Mouse (Mus musculus): ENCODE measurements around the gene Iqgap2. TPM values are rescaled to one million over a fixed set of nuclear protein-coding genes. Genes with fewer than 3 reads are reported as not detected.

The Iqgap2 gene
- polyA plus RNA-seq, 1 experiment from 2014 or later: 25.3 TPM

DNA sequence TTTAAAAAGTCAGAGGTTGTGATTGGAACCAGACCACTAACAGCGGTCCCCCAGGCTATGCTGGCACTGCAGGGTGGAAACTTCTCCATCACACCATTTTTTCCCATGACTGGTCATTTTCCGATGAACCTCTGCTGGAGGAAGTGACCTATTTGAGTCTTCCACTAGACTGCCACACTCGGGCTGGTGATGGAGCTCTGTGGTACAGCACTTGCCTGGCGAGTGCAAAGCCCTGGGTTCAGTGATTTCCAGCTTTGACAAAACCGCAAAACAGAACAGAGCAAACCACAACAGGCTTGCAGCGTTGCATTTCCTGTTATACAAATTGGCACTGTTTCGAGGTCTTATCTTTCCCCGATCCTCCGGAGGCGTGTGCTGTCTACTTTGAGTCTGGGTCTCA, 298.9 kb downstream of the Iqgap2 start:
- Histone ChIP-seq H3K4me1 (ENCODE audit: control insufficient read depth, insufficient read depth, low read length) (no peaks in the 10 kb centered on the region), H3K4me3 (ENCODE audit: low read depth, low read length) (no peak overlapping the region), H3K27ac (ENCODE audit: low read length) (no peak overlapping the region), H3K9me3 (ENCODE audit: control insufficient read depth, low read depth, low read length) (no peaks in the 10 kb centered on the region), H3K36me3 (ENCODE audit: control insufficient read depth, insufficient read depth, low read length) (no peaks in the 10 kb centered on the region), H3K9ac (replicated peaks; ENCODE audit: low read depth, low read length) (no peak overlapping the region), H3K4me2 (replicated peaks; ENCODE audit: low read depth, low read length) (no peak overlapping the region), H3K27me3 (ENCODE audit: control insufficient read depth, insufficient read depth, low read length) (no peaks in the 10 kb centered on the region)
- ATAC-seq (ENCODE audit: insufficient number of reproducible peaks, insufficient read depth, low FRiP score, low read depth): no peak
- 80% methylated on average over 10 of the region's 10 CpGs for WGBS

DNA sequence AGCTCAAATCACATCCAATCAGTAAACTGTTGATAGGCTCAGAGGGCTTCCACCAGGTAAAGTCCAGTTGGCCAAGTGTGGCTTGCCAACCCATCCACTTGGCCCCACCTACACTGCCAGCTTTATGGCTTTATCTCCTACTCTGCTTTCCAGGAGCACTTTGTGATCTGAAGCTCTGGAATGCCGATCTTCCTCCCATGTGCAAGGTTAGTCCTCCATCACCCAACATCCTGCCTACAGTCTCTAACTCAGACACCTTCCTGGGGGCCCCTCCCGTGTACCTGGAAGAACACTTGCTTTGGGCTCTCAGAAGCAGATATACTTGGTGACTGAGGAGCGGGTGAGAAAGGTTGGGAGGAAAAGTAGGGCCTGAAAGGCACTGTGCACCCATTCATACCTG, 300.1 kb downstream of the Iqgap2 start:
- Histone ChIP-seq H3K4me3 (ENCODE audit: low read depth, low read length) (no peak overlapping the region), H3K9me3 (ENCODE audit: control insufficient read depth, low read depth, low read length) (no peaks in the 10 kb centered on the region), H3K9ac (replicated peaks; ENCODE audit: low read depth, low read length) (no peak overlapping the region), H3K36me3 (ENCODE audit: control insufficient read depth, insufficient read depth, low read length) (no peaks in the 10 kb centered on the region), H3K27me3 (ENCODE audit: control insufficient read depth, insufficient read depth, low read length) (no peaks in the 10 kb centered on the region), H3K4me2 (replicated peaks; ENCODE audit: low read depth, low read length) (no peak overlapping the region), H3K4me1 (ENCODE audit: control insufficient read depth, insufficient read depth, low read length) (no peaks in the 10 kb centered on the region), H3K27ac (ENCODE audit: low read length) (no peak overlapping the region)
- WGBS: 86% methylated on average over 3 of the region's 3 CpGs
- ATAC-seq (ENCODE audit: insufficient number of reproducible peaks, insufficient read depth, low FRiP score, low read depth): no peak

DNA sequence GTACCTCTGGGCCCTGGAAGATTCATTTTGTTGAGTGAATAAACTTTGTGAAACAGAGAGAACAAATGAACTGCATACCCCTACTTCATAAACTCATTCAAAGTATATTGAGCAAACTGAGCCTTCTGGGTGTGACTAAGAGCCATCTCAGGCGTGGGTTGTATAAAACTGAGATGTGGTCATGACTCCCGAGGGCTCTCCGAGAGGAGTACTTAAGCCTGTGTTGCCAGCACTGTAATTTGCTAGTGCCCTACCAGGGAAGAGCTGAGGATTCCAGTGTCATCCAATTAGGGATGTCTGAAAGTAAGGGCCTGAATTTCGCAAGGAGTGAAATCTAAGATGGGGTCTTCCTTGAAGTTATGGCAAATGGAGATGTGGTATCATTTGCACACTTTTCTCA, 304.1 kb downstream of the Iqgap2 start:
- ATAC-seq (ENCODE audit: insufficient number of reproducible peaks, insufficient read depth, low FRiP score, low read depth): no peak
- Histone ChIP-seq H3K9ac (replicated peaks; ENCODE audit: low read depth, low read length) (no peak overlapping the region), H3K27ac (ENCODE audit: low read length) (no peak overlapping the region), H3K4me2 (replicated peaks; ENCODE audit: low read depth, low read length) (no peak overlapping the region), H3K36me3 (ENCODE audit: control insufficient read depth, insufficient read depth, low read length) (no peaks in the 10 kb centered on the region), H3K4me1 (ENCODE audit: control insufficient read depth, insufficient read depth, low read length) (no peaks in the 10 kb centered on the region), H3K9me3 (ENCODE audit: control insufficient read depth, low read depth, low read length) (no peaks in the 10 kb centered on the region), H3K27me3 (ENCODE audit: control insufficient read depth, insufficient read depth, low read length) (no peaks in the 10 kb centered on the region), H3K4me3 (ENCODE audit: low read depth, low read length) (no peak overlapping the region)
- 89% methylated on average over 4 of the region's 4 CpGs for WGBS

DNA sequence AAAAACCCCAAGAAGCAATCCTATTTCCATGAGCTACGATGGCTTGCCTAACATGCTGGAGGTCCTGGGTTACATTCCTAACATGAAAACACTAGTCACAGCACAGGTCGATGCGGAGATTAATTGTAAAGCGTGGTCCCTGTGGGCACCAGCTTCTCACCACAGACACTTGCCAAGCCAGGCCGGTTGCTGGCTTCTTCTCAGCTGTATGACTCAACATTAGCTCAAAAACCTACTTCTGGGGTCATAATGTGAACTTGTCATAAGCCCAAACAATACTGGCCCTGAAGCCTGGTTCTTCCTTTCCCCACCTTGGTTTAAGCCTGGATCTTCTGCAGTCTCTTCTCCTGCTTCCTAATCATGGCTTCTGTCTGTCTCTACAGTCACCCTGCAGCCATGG, 306.8 kb downstream of the Iqgap2 start:
- Histone ChIP-seq H3K27ac (ENCODE audit: low read length) (no peak overlapping the region), H3K27me3 (ENCODE audit: control insufficient read depth, insufficient read depth, low read length) (no peaks in the 10 kb centered on the region), H3K9ac (replicated peaks; ENCODE audit: low read depth, low read length) (no peak overlapping the region), H3K4me3 (ENCODE audit: low read depth, low read length) (no peak overlapping the region), H3K4me1 (ENCODE audit: control insufficient read depth, insufficient read depth, low read length) (no peaks in the 10 kb centered on the region), H3K36me3 (ENCODE audit: control insufficient read depth, insufficient read depth, low read length) (no peaks in the 10 kb centered on the region), H3K4me2 (replicated peaks; ENCODE audit: low read depth, low read length) (no peak overlapping the region), H3K9me3 (ENCODE audit: control insufficient read depth, low read depth, low read length) (no peaks in the 10 kb centered on the region)
- 84% methylated on average over 5 of the region's 5 CpGs for WGBS
- ATAC-seq (ENCODE audit: insufficient number of reproducible peaks, insufficient read depth, low FRiP score, low read depth): no peak

DNA sequence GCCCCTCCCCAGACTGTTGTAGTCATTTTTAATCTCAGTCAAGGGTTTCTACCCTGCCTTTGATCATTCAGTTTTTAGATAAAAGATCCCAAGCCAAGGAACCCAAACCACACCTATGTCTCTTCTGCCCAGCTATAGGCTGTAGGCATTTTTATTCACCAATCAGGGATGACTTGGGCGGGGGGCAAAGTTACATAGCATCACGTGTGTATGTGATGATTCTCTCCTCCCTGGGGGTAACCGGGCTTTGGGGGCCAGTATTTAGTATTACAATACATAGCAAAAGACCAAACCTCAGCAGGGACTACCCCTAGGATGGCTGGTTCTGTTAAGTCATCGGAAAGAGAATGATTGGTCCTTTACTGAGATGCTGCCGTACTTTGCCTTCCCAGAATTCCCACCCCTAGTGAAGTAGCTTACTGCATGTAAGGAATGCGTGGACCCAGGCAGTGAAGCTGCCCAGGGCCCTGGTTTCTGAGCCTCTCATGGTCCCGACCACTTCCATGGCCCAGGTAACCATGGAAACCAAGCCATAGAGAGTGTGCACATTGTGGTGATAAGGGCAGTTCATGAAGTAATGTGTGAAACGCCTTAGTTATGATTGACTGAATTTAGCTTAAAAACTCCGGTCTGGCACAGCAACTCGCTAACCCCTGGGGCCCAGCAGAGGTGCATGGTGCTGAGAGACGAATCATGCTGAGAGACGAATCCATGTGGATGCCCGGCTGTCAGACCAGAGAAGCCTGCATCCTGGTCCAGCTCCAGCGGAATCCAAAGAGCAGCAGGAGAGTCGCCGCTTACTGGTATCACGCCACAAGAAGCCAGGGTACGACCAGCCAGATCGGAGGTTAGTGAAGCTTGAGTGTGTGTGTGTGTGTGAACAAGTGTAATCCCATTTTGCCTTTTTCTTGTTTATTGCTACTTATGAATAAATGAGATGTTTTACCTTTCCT, 308.2 kb downstream of the Iqgap2 start:
- no peaks in the 10 kb centered on the region for H3K9me3 ChIP-seq (ENCODE audit: control insufficient read depth, low read depth, low read length)
- H3K4me3 ChIP-seq (ENCODE audit: low read depth, low read length): no peak overlapping the region
- H3K4me1 ChIP-seq (ENCODE audit: control insufficient read depth, insufficient read depth, low read length): no peaks in the 10 kb centered on the region
- no peak for ATAC-seq (ENCODE audit: insufficient number of reproducible peaks, insufficient read depth, low FRiP score, low read depth)
- WGBS: 65% methylated on average over 19 of the region's 19 CpGs
- H3K36me3 ChIP-seq (ENCODE audit: control insufficient read depth, insufficient read depth, low read length): no peaks in the 10 kb centered on the region
- no peak overlapping the region for H3K4me2 ChIP-seq (replicated peaks; ENCODE audit: low read depth, low read length)
- H3K27me3 ChIP-seq (ENCODE audit: control insufficient read depth, insufficient read depth, low read length): no peaks in the 10 kb centered on the region
- no peak overlapping the region for H3K27ac ChIP-seq (ENCODE audit: low read length)
- H3K9ac ChIP-seq (replicated peaks; ENCODE audit: low read depth, low read length): no peak overlapping the region

DNA sequence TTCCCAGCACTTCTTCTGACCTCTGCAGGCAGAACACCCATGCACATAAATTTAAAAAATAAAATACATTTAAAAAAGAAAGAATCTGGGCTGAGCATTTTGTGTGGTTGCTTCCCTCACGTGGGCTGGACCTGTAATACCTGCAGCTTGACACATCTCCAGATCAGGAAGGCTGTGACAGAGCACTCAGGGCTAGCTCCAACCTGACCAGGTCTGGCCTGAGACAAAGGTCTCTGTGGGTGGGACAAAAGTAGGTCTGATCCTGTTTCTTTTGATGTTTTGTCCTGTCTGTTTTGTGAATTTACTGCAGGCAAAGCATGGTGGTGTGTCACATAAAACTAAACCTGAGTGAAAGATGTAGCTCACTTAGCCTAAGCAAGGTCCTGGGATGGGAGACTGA, 309.9 kb downstream of the Iqgap2 start:
- H3K4me3 ChIP-seq (ENCODE audit: low read depth, low read length): no peak overlapping the region
- no peak overlapping the region for H3K9ac ChIP-seq (replicated peaks; ENCODE audit: low read depth, low read length)
- WGBS: 57% methylated on average over 1 of the region's 1 CpGs
- no peak overlapping the region for H3K4me2 ChIP-seq (replicated peaks; ENCODE audit: low read depth, low read length)
- no peaks in the 10 kb centered on the region for H3K9me3 ChIP-seq (ENCODE audit: control insufficient read depth, low read depth, low read length)
- H3K27me3 ChIP-seq (ENCODE audit: control insufficient read depth, insufficient read depth, low read length): no peaks in the 10 kb centered on the region
- no peak for ATAC-seq (ENCODE audit: insufficient number of reproducible peaks, insufficient read depth, low FRiP score, low read depth)
- H3K4me1 ChIP-seq (ENCODE audit: control insufficient read depth, insufficient read depth, low read length): no peaks in the 10 kb centered on the region
- no peaks in the 10 kb centered on the region for H3K36me3 ChIP-seq (ENCODE audit: control insufficient read depth, insufficient read depth, low read length)
- no peak overlapping the region for H3K27ac ChIP-seq (ENCODE audit: low read length)

DNA sequence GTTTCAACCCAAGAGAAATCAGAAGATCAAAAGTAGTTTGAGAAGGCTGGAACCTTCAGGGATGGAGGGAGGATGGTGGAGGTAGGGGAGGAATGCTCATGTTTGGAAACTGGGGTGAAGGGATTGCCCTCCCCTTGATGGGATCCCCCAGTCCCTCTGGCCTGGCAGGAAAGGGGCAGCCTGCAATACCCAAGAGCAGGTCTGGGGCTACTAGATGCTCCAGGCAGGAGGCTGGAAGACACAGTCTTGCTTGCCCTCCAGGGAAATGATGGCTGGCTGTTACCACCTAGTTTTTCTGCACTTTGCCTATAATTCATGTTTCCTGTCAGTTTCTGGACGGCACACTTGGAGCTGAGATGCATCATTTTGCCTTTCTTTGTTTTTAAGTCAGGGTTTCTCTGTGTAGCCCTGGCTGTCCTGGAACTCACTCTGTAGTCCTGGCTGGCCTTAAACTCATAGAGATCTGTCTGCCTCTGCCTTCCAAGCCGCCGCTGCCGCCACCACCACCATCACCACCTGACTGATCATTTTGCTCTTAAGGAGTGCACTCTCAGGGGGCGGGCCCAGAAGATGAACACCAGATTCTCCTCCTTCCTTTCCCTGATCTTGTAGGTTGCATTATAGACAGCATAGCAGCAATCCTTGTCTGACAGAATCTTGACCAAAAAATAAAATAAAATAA, 313.6 kb downstream of the Iqgap2 start:
- Histone ChIP-seq H3K9ac (replicated peaks; ENCODE audit: low read depth, low read length) (no peak overlapping the region), H3K4me3 (ENCODE audit: low read depth, low read length) (no peak overlapping the region), H3K9me3 (ENCODE audit: control insufficient read depth, low read depth, low read length) (no peaks in the 10 kb centered on the region), H3K27me3 (ENCODE audit: control insufficient read depth, insufficient read depth, low read length) (no peaks in the 10 kb centered on the region), H3K36me3 (ENCODE audit: control insufficient read depth, insufficient read depth, low read length) (no peaks in the 10 kb centered on the region), H3K4me2 (replicated peaks; ENCODE audit: low read depth, low read length) (no peak overlapping the region), H3K27ac (ENCODE audit: low read length) (no peak overlapping the region), H3K4me1 (ENCODE audit: control insufficient read depth, insufficient read depth, low read length) (no peaks in the 10 kb centered on the region)
- no peak for ATAC-seq (ENCODE audit: insufficient number of reproducible peaks, insufficient read depth, low FRiP score, low read depth)
- 85% methylated on average over 5 of the region's 5 CpGs for WGBS

Measured in stomach, embryonic 14.5 days (tissue).